Mouse (Mus musculus) small intestine, adult 2 months (tissue): ENCODE measurements at regions not wholly inside any gene's neighbourhood (a gene's known extent, or its start where the extent isn't known, plus 50 kb on each side); places are given as distances from the start of the nearest gene placed in this dataset.

Experiments
- CTCF ChIP-seq: fragments of 200-500 bp; IDR thresholded peaks from 2 replicates; pipeline ENCODE4 v1.5.1; 2012; ENCODE audit warnings: low read depth, mild to moderate bottlenecking, control low read depth, inconsistent platforms, low read length, moderate library complexity, mixed read lengths; ENCODE audit not compliant: insufficient replicate concordance, insufficient read length; ENCODE audit errors: extremely low read depth
- POLR2A ChIP-seq: fragments of 200-500 bp; IDR thresholded peaks from 2 replicates; pipeline ENCODE4 v1.6.1; 2012; ENCODE audit warnings: low read depth, mild to moderate bottlenecking, control low read depth, inconsistent platforms, low read length, moderate library complexity

GRCm38 (mm10) chr3:51091478-51091877 lies 132.8 kb upstream of the Noct start:
- no peak for TF ChIP-seq CTCF
- no peak for TF ChIP-seq POLR2A
